Comparison of ENCODE assay signal across 8 mouse cellular contexts in genomic region chr9:72968349-72969061, GRCm38 (mm10). TPM values are rescaled to one million over a fixed set of nuclear protein-coding genes. Genes with fewer than 3 reads are reported as not detected.
A peak's percentile ranks its signal among the peaks of the same experiment; 100 is the strongest.
DNase-seq lines count a peak whose midpoint lies in the region; ATAC-seq and TF ChIP-seq lines count a peak whose summit lies in the region.

No protein-coding gene starts in this region.

- no peak for TF ChIP-seq POLR2A in kidney, adult 2 months (IDR thresholded peaks at IDR 0.05; ENCODE audit: low read depth, low read length)
- TF ChIP-seq POLR2A in limb, embryonic 14.5 days (IDR thresholded peaks at IDR 0.05; ENCODE audit: borderline replicate concordance, extremely low read depth, insufficient read depth, insufficient read length): no peak

- DNase-seq in ovary, adult 18-20 months (ENCODE audit: low spot score): peak; percentile 30
- DNase-seq in ovary, postnatal 10 days (ENCODE audit: low spot score): no peak
- DNase-seq in cerebellum, adult 18-20 months: peak; percentile 60 to 63
- DNase-seq in frontal cortex, postnatal 36 days (ENCODE audit: low spot score in 2 of 2): peak; percentile 65 to 84
- peak; percentile 65 for DNase-seq in kidney, adult 2 months
- DNase-seq in limb, embryonic 14.5 days (ENCODE audit: low spot score): peak; percentile 39
- peak; percentile 80 for DNase-seq in thymus, postnatal 0 days (ENCODE audit: low spot score)

- no peak overlapping the region for H3K4me3 ChIP-seq in kidney, adult 2 months (ENCODE audit: insufficient read depth, low read depth, low read length)
- no peak overlapping the region for H3K4me3 ChIP-seq in limb, embryonic 14.5 days (replicated peaks; ENCODE audit: low read length)

- 29% methylated on average over 11 of the region's 11 CpGs for WGBS in kidney, adult 2 months
- WGBS in limb, embryonic 14.5 days: 32% methylated on average over 11 of the region's 11 CpGs

- H3K27ac ChIP-seq in kidney, adult 2 months (ENCODE audit: insufficient read depth, low read depth, low read length): no peak overlapping the region
- no peak overlapping the region for H3K27ac ChIP-seq in limb, embryonic 14.5 days (replicated peaks; ENCODE audit: low read depth, low read length)

- H3K4me2 ChIP-seq in limb, embryonic 14.5 days (replicated peaks; ENCODE audit: low read depth, low read length, severe bottlenecking): no peak overlapping the region

- peak; percentile 65; the same call in 1 of the 2 replicates for ATAC-seq in limb, embryonic 14.5 days (ENCODE audit: low FRiP score, low read depth)
- peak; percentile 84 for ATAC-seq in monocyte, adult 5-6 weeks (replicated peaks; ENCODE audit: insufficient number of reproducible peaks, low FRiP score, low TSS enrichment, poor library complexity, severe bottlenecking)

- H3K9ac ChIP-seq in limb, embryonic 14.5 days (ENCODE audit: low read depth, low read length, severe bottlenecking): no peak overlapping the region

- TF ChIP-seq CTCF in kidney, adult 2 months (conservative IDR thresholded peaks at IDR 0.05; ENCODE audit: insufficient read depth, insufficient read length, low read depth, low read length): peak; percentile 83

- H3K36me3 ChIP-seq in kidney, adult 2 months (ENCODE audit: control insufficient read depth, insufficient read depth, low read length): no peaks in the 10 kb centered on the region
- H3K36me3 ChIP-seq in limb, embryonic 14.5 days (ENCODE audit: control insufficient read depth, insufficient read depth, low read length): no peaks in the 10 kb centered on the region

- no peaks in the 10 kb centered on the region for H3K27me3 ChIP-seq in kidney, adult 2 months (replicated peaks; ENCODE audit: control insufficient read depth, insufficient read depth, low read length)
- no peaks in the 10 kb centered on the region for H3K27me3 ChIP-seq in limb, embryonic 14.5 days (ENCODE audit: control insufficient read depth, insufficient read depth, low read length)

- peaks cover 2% of the 10 kb centered on the region; the same call in 1 of the 2 replicates for H3K4me1 ChIP-seq in kidney, adult 2 months (ENCODE audit: control insufficient read depth, insufficient read depth, low read length)
- H3K4me1 ChIP-seq in limb, embryonic 14.5 days (ENCODE audit: control insufficient read depth, insufficient read depth, low read length): no peaks in the 10 kb centered on the region

- H3K9me3 ChIP-seq in limb, embryonic 14.5 days (ENCODE audit: control insufficient read depth, low read length): no peaks in the 10 kb centered on the region

RNA-seq across cellular contexts. Expression of gene Gm44503, which starts 9.9 kb away (rescaled TPM):
- not detected in 2 replicates for polyA plus RNA-seq in kidney, adult 2 months (2012; rRNA removed)
- not detected in 2 replicates for polyA plus RNA-seq in limb, embryonic 14.5 days (2012; rRNA removed)
- polyA plus RNA-seq in limb, embryonic 14.5 days (2014; fragmentation: Nextera tagmentation; extraction: Ambion mirVana): not detected in 2 replicates
- 1.0 TPM in 1 of 3 replicates, not detected in the others for total RNA-seq in monocyte, adult 5-6 weeks (2017)
- polyA plus RNA-seq in thymus, postnatal 0 days (2015; fragmentation: Nextera tagmentation; extraction: Ambion mirVana): not detected in 2 replicates

RNA-seq across cellular contexts. Expression of gene Dyx1c1, which starts 9.9 kb away (rescaled TPM):
- polyA plus RNA-seq in kidney, adult 2 months (2012; rRNA removed): 1.1 and 1.3 TPM in 2 replicates
- polyA plus RNA-seq in limb, embryonic 14.5 days (2012; rRNA removed): 1.3 and 1.6 TPM in 2 replicates
- polyA plus RNA-seq in limb, embryonic 14.5 days (2014; fragmentation: Nextera tagmentation; extraction: Ambion mirVana): 1.5 and 2.0 TPM in 2 replicates
- 0.29 to 3.4 TPM in 2 of 3 replicates, not detected in the other for total RNA-seq in monocyte, adult 5-6 weeks (2017)
- 0.79 and 1.4 TPM in 2 replicates for polyA plus RNA-seq in thymus, postnatal 0 days (2015; fragmentation: Nextera tagmentation; extraction: Ambion mirVana)

RNA-seq across cellular contexts. Expression of gene Ccpg1os, which starts 16.7 kb away (rescaled TPM):
- polyA plus RNA-seq in kidney, adult 2 months (2012; rRNA removed): 29.1 and 34.8 TPM in 2 replicates
- 8.1 and 9.9 TPM in 2 replicates for polyA plus RNA-seq in limb, embryonic 14.5 days (2012; rRNA removed)
- polyA plus RNA-seq in limb, embryonic 14.5 days (2014; fragmentation: Nextera tagmentation; extraction: Ambion mirVana): 8.8 and 10.7 TPM in 2 replicates
- total RNA-seq in monocyte, adult 5-6 weeks (2017): 5.9 to 7.1 TPM in 2 of 3 replicates, not detected in the other
- polyA plus RNA-seq in thymus, postnatal 0 days (2015; fragmentation: Nextera tagmentation; extraction: Ambion mirVana): 13.3 and 18.4 TPM in 2 replicates

RNA-seq across cellular contexts. Expression of gene Ccpg1, which starts 16.7 kb away (rescaled TPM):
- 20.1 and 30.2 TPM in 2 replicates for polyA plus RNA-seq in kidney, adult 2 months (2012; rRNA removed)
- polyA plus RNA-seq in limb, embryonic 14.5 days (2012; rRNA removed): 12.3 and 14.6 TPM in 2 replicates
- polyA plus RNA-seq in limb, embryonic 14.5 days (2014; fragmentation: Nextera tagmentation; extraction: Ambion mirVana): 28.1 and 28.3 TPM in 2 replicates
- 171 to 267 TPM (median 201 TPM) in 3 replicates for total RNA-seq in monocyte, adult 5-6 weeks (2017)
- polyA plus RNA-seq in thymus, postnatal 0 days (2015; fragmentation: Nextera tagmentation; extraction: Ambion mirVana): 34.7 and 36.1 TPM in 2 replicates

RNA-seq across cellular contexts. Expression of gene Pygo1, which starts 43.1 kb away (rescaled TPM):
- 0.22 and 0.38 TPM in 2 replicates for polyA plus RNA-seq in kidney, adult 2 months (2012; rRNA removed)
- polyA plus RNA-seq in limb, embryonic 14.5 days (2012; rRNA removed): 11.0 and 11.2 TPM in 2 replicates
- polyA plus RNA-seq in limb, embryonic 14.5 days (2014; fragmentation: Nextera tagmentation; extraction: Ambion mirVana): 8.4 and 10.4 TPM in 2 replicates
- 0.10 TPM in 1 of 3 replicates, not detected in the others for total RNA-seq in monocyte, adult 5-6 weeks (2017)
- polyA plus RNA-seq in thymus, postnatal 0 days (2015; fragmentation: Nextera tagmentation; extraction: Ambion mirVana): 0.66 and 0.75 TPM in 2 replicates
